Mouse (Mus musculus): ENCODE measurements around the gene Spns1. TPM values are rescaled to one million over a fixed set of nuclear protein-coding genes. Genes with fewer than 3 reads are reported as not detected.
"Not testable (repeated sequence)": the region's sequence is repeated elsewhere in the genome, so short reads cannot be mapped to it uniquely, and the experiment has no call there.

Spns1 gene
- total RNA-seq, 2 experiments from 2014 or later: 81.5 to 85.5 TPM

DNA sequence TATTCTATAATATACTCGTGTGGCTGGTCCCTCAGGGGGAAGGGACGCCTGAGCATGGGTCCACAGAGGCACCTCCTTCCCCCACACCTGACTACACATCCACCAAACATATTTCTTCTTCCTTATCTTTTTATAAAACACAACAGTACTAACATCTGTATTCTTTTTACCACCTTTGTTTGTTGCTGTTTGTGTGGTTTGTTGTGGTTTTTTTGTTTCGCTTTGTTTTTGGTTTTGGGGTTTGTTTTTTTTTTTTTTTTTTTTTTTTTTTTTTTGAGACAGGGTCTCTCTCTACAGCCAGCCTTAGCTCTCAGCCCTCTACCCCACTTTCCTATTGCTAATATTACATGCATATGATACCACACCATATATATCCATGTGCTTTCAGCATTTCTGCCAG is 31.3 kb downstream of the Spns1 start:
- DNase-seq (ENCODE audit: low spot score in 2 of 2): no peak
- intact Hi-C loops (cut with DNase I): no loop called here

DNA sequence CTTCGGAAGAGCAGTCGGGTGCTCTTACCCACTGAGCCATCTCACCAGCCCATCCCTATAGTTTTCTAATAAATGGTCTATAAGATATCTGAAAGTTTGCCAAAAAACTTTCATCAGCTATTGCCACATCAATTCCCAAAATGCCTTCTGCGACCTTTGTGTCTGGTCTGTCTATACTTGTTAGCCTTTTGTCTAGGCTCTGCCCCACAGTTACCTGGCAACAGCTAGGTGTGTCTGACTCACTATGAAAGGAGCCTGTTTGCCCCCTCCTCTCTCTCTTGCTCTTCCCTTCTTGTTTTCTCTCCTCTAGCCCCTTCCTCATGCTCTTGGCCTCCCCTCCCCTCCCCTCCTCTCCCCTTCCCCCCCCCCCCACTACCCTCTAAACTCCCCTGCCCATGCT is 31.7 kb downstream of the Spns1 start:
- intact Hi-C loops (cut with DNase I): no loop called here
- no peak for DNase-seq (ENCODE audit: low spot score in 2 of 2)

DNA sequence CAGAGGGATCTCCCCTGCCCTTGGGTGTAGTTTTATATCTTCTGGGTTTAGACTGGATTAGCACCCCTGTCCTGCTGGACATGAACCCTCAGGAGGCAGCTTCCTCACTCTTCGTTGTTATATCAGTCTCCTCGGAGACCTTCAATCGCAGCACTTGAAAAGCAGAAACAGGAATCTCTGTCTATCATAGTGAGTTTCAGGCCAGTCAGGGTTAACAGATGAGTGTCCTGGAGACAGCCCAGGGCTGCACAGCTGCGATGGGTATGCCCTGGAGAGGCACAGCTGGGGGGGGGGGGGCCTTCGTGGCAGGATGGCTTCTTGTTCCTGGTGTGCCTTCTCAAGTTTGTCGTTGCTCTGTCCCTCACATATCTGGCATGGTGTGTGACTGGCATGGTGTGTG is 36.4 kb downstream of the Spns1 start:
- DNase-seq (ENCODE audit: low spot score in 2 of 2): no peak
- intact Hi-C loops (cut with DNase I): no loop called here

DNA sequence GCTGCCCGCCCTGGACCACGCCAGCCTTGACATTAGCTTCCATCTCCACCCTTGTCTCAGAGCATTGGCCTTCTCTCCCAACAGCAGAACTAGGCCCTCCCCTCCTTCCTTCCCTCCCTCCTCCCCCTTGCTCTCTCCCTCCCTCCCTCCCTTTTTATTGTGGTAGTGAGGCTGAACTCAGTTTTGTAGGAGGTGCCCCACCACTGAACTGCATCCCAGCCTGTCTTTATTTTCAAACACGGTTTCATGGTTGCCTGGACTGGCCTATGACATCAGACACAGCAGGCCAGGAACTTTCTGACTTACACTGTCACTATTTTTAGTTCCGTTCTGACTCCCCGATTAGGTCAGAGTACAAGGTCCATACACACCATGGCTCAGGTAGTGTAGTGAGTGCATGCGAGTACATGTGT is 37.0 kb downstream of the Spns1 start:
- no peak for DNase-seq (ENCODE audit: low spot score in 2 of 2)
- intact Hi-C loops (cut with DNase I): no loop called here

DNA sequence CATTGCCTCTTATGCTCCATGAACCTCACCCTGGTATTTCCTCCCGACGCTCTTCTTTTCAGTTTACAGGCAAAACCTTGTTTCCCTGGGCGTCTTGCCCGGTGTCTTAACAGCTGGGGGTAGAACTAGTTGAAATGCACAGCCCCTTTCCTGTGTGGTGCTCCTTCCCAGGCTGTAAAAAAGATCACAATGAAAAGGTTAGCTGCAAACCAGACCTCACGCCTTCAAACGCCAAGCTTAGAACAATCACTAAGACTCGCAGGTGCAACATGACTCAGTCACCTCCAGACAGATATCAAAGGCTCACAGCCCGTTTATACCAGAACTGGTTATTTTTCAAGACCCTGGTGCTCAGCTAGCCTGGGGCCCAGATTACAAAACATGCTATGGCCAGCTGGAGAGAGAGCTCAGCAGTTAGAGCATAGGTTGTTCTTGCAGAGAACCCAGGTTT is 37.7 kb downstream of the Spns1 start:
- no peak for DNase-seq (ENCODE audit: low spot score in 2 of 2)
- intact Hi-C loops (cut with DNase I): no loop called here

DNA sequence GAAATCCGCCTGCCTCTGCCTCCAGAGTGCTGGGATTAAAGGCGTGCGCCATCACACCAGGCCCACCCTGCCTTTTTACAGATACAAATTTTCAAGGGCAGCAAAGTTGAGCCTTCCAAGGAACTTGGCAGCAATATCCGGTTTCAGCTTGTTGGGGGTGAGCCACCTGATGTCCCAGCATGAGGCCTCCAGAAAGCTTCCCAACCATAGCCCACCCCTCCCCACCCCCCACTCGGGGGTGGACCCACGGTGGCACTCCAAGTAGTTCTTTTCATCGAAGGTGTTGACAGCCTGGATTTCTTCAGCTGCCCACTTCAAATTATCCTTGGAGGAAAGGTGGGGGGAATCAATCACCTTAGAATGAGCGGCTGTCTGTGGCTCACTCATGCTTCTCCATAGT is 38.3 kb downstream of the Spns1 start:
- no peak for DNase-seq (ENCODE audit: low spot score in 2 of 2)
- intact Hi-C loops (cut with DNase I): no loop called here

DNA sequence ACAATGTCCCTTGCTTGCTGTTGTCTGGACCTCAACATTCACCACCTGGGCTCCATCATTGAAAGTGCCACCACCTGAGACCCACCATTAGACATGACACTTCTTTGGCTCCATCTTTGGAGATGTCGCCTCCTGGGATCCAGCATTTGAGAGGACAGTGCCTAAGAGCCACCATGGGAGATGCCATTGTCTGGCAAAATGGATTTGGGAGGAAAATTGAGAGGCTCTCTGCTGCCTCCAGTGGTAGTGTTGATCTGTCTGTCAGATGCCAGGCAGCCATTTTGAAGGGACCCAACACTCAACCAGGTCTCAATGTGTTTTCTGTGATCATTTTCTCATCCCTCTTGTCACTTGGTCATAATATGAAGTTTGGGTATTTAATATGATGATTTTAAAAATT is 41.7 kb downstream of the Spns1 start:
- intact Hi-C loops (cut with DNase I): no loop called here
- DNase-seq (ENCODE audit: low spot score in 2 of 2): no peak

DNA sequence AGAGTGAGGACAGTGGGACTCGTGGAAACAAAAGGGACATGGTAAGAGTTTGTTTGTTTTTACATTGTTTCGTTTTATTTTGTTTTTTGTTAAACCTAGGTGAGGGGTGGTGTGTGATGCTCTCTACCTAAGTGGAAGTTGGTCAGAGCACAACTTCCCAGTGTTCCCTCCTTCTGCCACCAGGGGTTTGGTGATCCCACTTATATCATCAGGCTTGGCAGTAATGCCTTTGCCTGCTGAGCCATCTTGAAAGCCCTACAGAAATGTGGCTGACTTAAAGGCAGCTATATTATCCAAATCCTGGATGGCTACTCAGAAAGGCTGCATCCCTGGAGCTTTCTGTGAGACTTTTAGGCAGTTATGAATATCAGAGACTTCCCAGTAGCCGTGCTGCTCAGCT is 44.6 kb downstream of the Spns1 start:
- intact Hi-C loops (cut with DNase I): loop anchor here (5.0 kb wide), 1 partner anchor 185 kb away; no protein-coding TSS in a partner anchor
- no peak for DNase-seq (ENCODE audit: low spot score in 2 of 2)

DNA sequence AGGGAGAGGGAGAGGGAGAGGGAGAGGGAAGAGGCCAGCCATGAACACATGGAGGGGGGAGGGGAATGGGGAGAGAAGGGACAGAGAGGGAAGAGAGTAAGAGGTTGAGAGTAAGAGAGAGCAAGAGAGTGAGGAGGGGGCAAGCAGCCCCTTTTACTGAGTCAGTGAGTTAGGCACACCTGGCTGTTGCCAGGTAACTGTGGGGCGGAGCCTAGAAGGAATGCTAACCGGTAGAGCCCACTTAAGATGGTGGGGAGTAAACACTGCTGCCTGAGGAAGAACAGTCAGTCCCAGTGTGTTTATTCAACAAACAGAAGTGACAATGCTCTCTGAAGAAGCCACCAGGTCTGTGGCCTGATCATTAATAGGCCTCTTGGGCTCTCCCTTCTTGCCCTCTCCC is 46.6 kb downstream of the Spns1 start:
- no peak for DNase-seq (ENCODE audit: low spot score in 2 of 2)
- intact Hi-C loops (cut with DNase I): loop anchor here (5.0 kb wide), 1 partner anchor 187 kb away; no protein-coding TSS in a partner anchor

DNA sequence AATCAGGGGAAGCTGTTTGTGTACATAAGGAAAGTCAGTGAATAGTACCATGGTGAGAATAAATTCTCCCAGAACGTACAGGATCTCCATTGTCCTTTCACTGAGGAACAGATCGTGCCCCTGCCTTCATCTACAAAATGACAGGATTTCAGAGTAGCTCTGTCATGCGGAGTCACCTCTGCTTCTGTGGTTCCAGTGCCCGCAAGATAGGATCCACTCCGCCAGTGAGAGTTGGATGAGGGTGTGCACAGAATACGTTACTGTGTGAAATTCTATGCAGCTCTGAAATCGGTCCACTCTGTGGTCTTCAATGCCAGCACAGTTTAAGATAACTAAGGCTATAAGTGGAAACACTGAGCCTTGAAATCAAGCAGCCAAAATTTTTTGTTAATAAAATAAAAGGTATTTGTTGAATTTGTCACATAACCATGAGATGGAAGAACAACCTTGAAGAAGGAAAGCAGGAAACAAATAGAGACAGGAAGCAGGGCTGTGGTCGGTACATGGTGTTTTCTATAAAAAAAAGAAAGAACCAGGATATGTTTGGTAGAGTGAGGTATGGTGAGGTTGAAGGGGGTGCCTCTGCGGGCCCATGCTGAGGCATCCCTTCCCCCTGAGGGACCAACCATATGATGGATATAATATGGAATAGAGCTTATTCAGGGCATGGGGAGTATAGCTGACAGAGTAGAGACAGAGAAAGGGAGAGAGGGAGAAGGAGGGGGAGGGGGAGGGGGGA is 47.2 kb downstream of the Spns1 start:
- DNase-seq (ENCODE audit: low spot score in 2 of 2): no peak
- intact Hi-C loops (cut with DNase I): loop anchor here (5.0 kb wide), 1 partner anchor 187 kb away; no protein-coding TSS in a partner anchor

DNA sequence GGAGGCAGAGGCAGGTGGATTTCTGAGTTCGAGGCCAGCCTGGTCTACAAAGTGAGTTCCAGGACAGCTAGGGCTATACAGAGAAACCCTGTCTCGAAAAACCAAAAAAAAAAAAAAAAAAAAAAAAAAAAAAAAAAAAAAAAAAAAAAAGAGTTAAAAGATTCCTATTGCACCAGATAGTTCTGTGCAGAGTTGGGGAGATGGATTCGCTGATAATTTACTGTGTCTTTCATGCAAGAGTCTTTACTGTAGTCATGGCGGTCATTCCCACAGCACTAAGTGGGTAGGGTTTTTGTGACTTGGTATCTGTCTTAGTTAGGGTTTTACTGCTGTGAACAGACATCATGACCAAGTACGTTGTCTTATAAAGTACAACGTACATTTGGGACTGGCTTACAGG is 48.4 kb downstream of the Spns1 start:
- intact Hi-C loops (cut with DNase I): not testable (repeated sequence)

DNA sequence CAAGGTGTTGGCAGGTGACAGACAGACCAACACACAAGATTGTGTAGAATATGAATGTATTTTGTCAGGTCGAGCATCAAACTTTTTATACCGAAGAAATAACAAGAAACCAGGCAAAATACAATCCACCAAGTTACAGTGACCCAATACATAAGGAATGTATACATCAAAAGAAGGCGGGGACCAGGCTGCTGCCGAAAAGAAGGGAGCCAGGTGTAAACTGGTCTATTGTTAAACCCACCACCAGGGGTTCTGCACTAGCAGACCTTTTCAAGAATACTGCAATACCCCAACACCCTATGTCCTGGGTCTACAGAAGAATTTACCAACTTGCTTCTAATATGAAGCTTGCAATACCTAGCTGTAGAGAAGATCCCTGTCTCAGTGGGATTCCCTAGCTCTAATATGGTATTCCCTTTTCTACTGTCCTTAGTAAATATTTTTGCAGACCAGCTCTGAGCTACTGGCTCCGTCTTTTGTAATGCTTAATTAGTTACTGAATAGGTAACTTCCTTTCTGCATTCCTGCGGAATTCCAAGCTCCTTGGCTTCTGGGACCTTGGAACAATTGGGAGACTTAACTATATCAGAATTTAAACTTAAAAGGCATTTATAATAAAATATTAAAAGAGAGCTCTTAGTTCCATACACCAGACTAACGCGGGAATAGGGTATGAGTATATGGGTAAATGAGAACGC is 51.5 kb downstream of the Spns1 start:
- DNase-seq (ENCODE audit: low spot score in 2 of 2); intact Hi-C loops (cut with DNase I): not testable (repeated sequence)

More for the DNA sequence above, 48.4 kb downstream of the Spns1 start:
- not testable (repeated sequence) for DNase-seq (ENCODE audit: low spot score in 2 of 2)

DNA sequence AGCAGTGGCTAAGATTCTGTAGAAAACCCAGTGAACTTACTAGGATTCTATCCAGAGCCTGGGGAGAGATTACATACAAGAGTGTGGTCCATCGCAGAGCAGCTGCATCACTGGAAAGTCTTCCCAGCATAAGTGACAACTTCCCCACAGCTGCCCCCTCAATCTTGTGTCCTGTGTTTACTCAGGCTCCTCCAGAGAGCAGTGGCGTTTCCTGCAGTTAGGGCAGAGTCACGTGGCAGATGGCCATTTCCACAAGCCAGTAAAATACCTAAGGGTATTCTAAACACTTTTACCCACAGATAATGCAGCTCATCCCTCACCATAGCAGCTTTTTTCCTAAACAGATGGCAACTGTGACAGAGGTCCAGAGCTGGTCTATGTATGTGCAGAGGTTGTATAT is 52.5 kb downstream of the Spns1 start:
- intact Hi-C loops (cut with DNase I): loop anchor here (5.0 kb wide), 1 partner anchor 203 kb away; no protein-coding TSS in a partner anchor
- DNase-seq (ENCODE audit: low spot score in 2 of 2): no peak

DNA sequence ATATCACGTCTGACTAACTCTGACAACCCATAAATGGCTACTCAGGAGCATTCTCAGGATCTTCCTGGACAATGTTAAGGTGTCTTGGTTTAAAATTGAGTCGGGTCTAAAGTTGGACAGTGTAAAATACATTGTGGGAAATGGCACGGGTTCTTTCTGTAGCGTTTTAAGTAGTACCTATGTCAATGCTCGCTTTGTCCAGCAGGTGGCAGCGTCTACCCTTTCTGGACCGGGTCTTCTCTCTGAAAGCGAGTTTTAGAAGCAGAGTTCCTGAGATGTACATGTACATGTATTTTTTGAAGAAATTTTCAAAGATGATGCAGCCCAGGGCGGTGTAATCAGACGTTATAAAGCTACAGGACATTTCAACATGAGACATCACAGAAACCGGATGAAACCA is 53.5 kb downstream of the Spns1 start:
- intact Hi-C loops (cut with DNase I): loop anchor here (1.0 to 5.0 kb wide), 2 partner anchors 55 to 204 kb away; no protein-coding TSS in a partner anchor
- peak; percentile 67 to 77 for DNase-seq (ENCODE audit: low spot score in 2 of 2)

Small RNA genes lying within 50 kb of the gene (microRNA-seq; reads per million reads assigned to microRNA genes)
- gene Mir7058: not detected

Other genes starting within 250 kb of the Spns1 start
- gene Xpo6, start 176.9 kb downstream of the Spns1 start, total RNA-seq (2021): 10 to 100 TPM; 91.6 to 99.2 TPM
- gene Sbk1, start 104.8 kb downstream of the Spns1 start, total RNA-seq (2021): 10 to 100 TPM; 65.2 to 69.9 TPM
- 1 to 10 TPM in 1 of 2 experiments, under 1 TPM in 1; 0.57 to 1.5 TPM for gene Lat, start 7.9 kb downstream of the Spns1 start, total RNA-seq (2021)
- gene Nfatc2ip, start 19.3 kb upstream of the Spns1 start, total RNA-seq (2021): 1 to 10 TPM; 5.2 to 5.5 TPM
- not detected for gene Cd19, start 37.4 kb upstream of the Spns1 start, total RNA-seq (2021)
- 10 to 100 TPM; 11.0 to 11.6 TPM for gene Rabep2, start 51.3 kb upstream of the Spns1 start, total RNA-seq (2021)
- under 1 TPM in 1 of 2 experiments, not detected in 1; 0.54 TPM for gene Atp2a1, start 85.7 kb upstream of the Spns1 start, total RNA-seq (2021)
- 10 to 100 TPM; 68.5 to 73.5 TPM for gene Sh2b1, start 98.0 kb upstream of the Spns1 start, total RNA-seq (2021)
- gene Tufm, start 109.9 kb upstream of the Spns1 start, total RNA-seq (2021): 10 to 100 TPM; 77.2 to 81.6 TPM
- gene Atxn2l, start 126.0 kb upstream of the Spns1 start, total RNA-seq (2021): 100 to 1,000 TPM; 102 to 144 TPM
- gene Eif3c, start 189.0 kb upstream of the Spns1 start, total RNA-seq (2021): 100 to 1,000 TPM; 169 to 193 TPM
- gene Apobr, start 207.5 kb upstream of the Spns1 start, total RNA-seq (2021): under 1 TPM; 0.39 to 0.63 TPM
- gene Cln3, start 208.4 kb upstream of the Spns1 start, total RNA-seq (2021): 10 to 100 TPM; 27.4 to 35.8 TPM
- not detected for gene Il27, start 217.5 kb upstream of the Spns1 start, total RNA-seq (2021)